Mouse (Mus musculus) midbrain, postnatal 0 days (tissue): Measurements from ENCODE around the gene Ngef. TPM values are rescaled to one million over a fixed set of nuclear protein-coding genes. Genes with fewer than 3 reads are reported as not detected.

ENCODE experiments used
- ATAC-seq: fragments of 200-750 bp; cut with Nextera tagmentation; 2 replicates; pipeline ENCODE4 v1.8.0; 2017; ENCODE audit warnings: moderate number of reproducible peaks, mild to moderate bottlenecking, moderate TSS enrichment, moderate library complexity; ENCODE audit not compliant: low FRiP score
- DNase-seq: peaks from one replicate; pipeline ENCODE4 v3.0.0-alpha.2; 2015; ENCODE audit warnings: low spot score
- H3K27ac ChIP-seq: fragments of 300-500 bp; sonication (generic); 2 replicates; pipeline ENCODE4 v1.5.1; 2014; ENCODE audit warnings: low read depth, mild to moderate bottlenecking, low read length, mixed read lengths
- H3K27me3 ChIP-seq: fragments of 300-500 bp; sonication (generic); 2 replicates; pipeline ENCODE4 v1.6.1; 2014; ENCODE audit warnings: low read length, control low read depth, mixed read lengths; ENCODE audit not compliant: insufficient read depth
- H3K36me3 ChIP-seq: fragments of 300-500 bp; sonication (generic); 2 replicates; pipeline ENCODE4 v1.6.1; 2014; ENCODE audit warnings: low read length, control low read depth, mixed read lengths; ENCODE audit not compliant: insufficient read depth
- H3K4me1 ChIP-seq: fragments of 300-500 bp; sonication (generic); 2 replicates; pipeline ENCODE4 v1.6.1; 2014; ENCODE audit warnings: mild to moderate bottlenecking, control low read depth, antibody characterized with exemption, low read length, mixed read lengths; ENCODE audit not compliant: insufficient read depth
- H3K4me2 ChIP-seq: fragments of 300-500 bp; sonication (generic); 2 replicates; pipeline ENCODE4 v1.6.1; 2014; ENCODE audit warnings: low read depth, mild to moderate bottlenecking, low read length, mixed read lengths; ENCODE audit not compliant: poor library complexity, severe bottlenecking
- H3K4me3 ChIP-seq: fragments of 300-500 bp; sonication (generic); 2 replicates; pipeline ENCODE4 v1.5.1; 2014; ENCODE audit warnings: low read depth, mild to moderate bottlenecking, low read length, moderate library complexity
- H3K9ac ChIP-seq: fragments of 300-500 bp; sonication (generic); replicated peaks from 2 replicates; pipeline ENCODE4 v1.6.1; 2014; ENCODE audit warnings: mild to moderate bottlenecking, low read length, moderate library complexity, mixed read lengths; ENCODE audit not compliant: poor library complexity, severe bottlenecking
- H3K9me3 ChIP-seq: fragments of 300-500 bp; sonication (generic); 2 replicates; pipeline ENCODE4 v1.6.1; 2016; ENCODE audit warnings: low read length, control low read depth
- CTCF ChIP-seq: IDR thresholded peaks from 2 replicates; pipeline ENCODE4 v1.5.1; 2016; ENCODE audit warnings: antibody characterized with exemption, mild to moderate bottlenecking
- WGBS: fragments of 180-500 bp; shearing (Covaris S2); extraction: QIAGEN DNeasy Blood & Tissue Kit; methylation state at CpG from one replicate; pipeline ENCODE4 v1.1.7; 2014; 5-methylcytosine and 5-hydroxymethylcytosine counted together
- polyA plus RNA-seq: library from polyadenylated mRNA; unstranded; fragments of >200 nt; fragmentation: Nextera tagmentation; extraction: Ambion mirVana; gene quantifications from 2 replicates; pipeline ENCODE4 v1.2.1, GENCODE M21; 2015
- total RNA-seq: library from RNA; depleted of rRNA; stranded (reverse); fragments of >200 nt; gene quantifications from 2 replicates; pipeline ENCODE4 v1.2.3, GENCODE M21; 2014; rRNA removed

Gene Ngef
- total RNA-seq: 51.4 and 55.4 TPM in 2 replicates
- 43.9 and 45.7 TPM in 2 replicates for polyA plus RNA-seq

GRCm38 (mm10) chr1:87573800-87574215 is at the start of gene Ngef:
TSS of gene Ngef (minus strand) at chr1:87573870.
- no peak within 1 kb of the TSS for H3K9ac ChIP-seq
- no peak for TF ChIP-seq CTCF
- ATAC-seq: no peak
- H3K4me3 ChIP-seq: no peak within 1 kb of the TSS
- no peaks in the 10 kb centered on the region for H3K9me3 ChIP-seq
- WGBS: 80% methylated on average over 6 of the region's 6 CpGs
- H3K27me3 ChIP-seq: no peaks in the 10 kb centered on the region
- peaks cover 4% of the 10 kb centered on the region; the same call in 1 of the 2 replicates for H3K4me1 ChIP-seq
- DNase-seq: no peak
- H3K4me2 ChIP-seq: no peak within 1 kb of the TSS
- H3K27ac ChIP-seq: no peak within 1 kb of the TSS; the same call in 1 of the 2 replicates
- H3K36me3 ChIP-seq: no peaks in the 10 kb centered on the region

- DNase-seq (peak; percentile 71), ATAC-seq (no peak)
- no peak for TF ChIP-seq CTCF
- no peak overlapping the region for H3K9ac ChIP-seq
- no peak overlapping the region for H3K4me3 ChIP-seq
- H3K4me1 ChIP-seq: no peaks in the 10 kb centered on the region
- no peaks in the 10 kb centered on the region for H3K27me3 ChIP-seq
- no peak overlapping the region for H3K27ac ChIP-seq
- no peaks in the 10 kb centered on the region for H3K36me3 ChIP-seq
- no peaks in the 10 kb centered on the region for H3K9me3 ChIP-seq
- no peak overlapping the region for H3K4me2 ChIP-seq
- 50% methylated on average over 3 of the region's 3 CpGs for WGBS
These were observed 48.2 kb upstream of the Ngef start for GRCm38 (mm10) chr1:87621858-87622279.

- 88% methylated on average over 9 of the region's 9 CpGs for WGBS
- Histone ChIP-seq H3K4me2 (peak overlapping the region; percentile 4; the same call in 1 of the 2 replicates), H3K4me1 (no peaks in the 10 kb centered on the region), H3K9me3 (no peaks in the 10 kb centered on the region), H3K27me3 (no peaks in the 10 kb centered on the region), H3K4me3 (no peak overlapping the region), H3K27ac (no peak overlapping the region), H3K9ac (no peak overlapping the region), H3K36me3 (no peaks in the 10 kb centered on the region)
- DNase-seq (no peak), ATAC-seq (no peak)
- no peak for TF ChIP-seq CTCF
These were observed 47.6 kb upstream of the Ngef start for GRCm38 (mm10) chr1:87621146-87621857.

- TF ChIP-seq CTCF: no peak
- H3K4me3 ChIP-seq: peak overlapping the region; percentile 5; the same call in 1 of the 2 replicates
- H3K4me2 ChIP-seq: 0 out of 2 replicates have a peak overlapping the region, but pooled peaks have one; percentile 9
These were observed 47.0 kb upstream of the Ngef start for GRCm38 (mm10) chr1:87620693-87621092.

GRCm38 (mm10) chr1:87620211-87620668 is 46.6 kb upstream of the Ngef start, which contains the start of gene Inpp5d:
TSS of gene Inpp5d (plus strand) at chr1:87620312.
- WGBS: 87% methylated on average over 12 of the region's 12 CpGs
- no peaks in the 10 kb centered on the region for H3K36me3 ChIP-seq
- no peak for ATAC-seq
- H3K4me3 ChIP-seq: peak within 1 kb of the TSS; percentile 5; the same call in 1 of the 2 replicates
- H3K4me1 ChIP-seq: no peaks in the 10 kb centered on the region
- no peak within 1 kb of the TSS for H3K27ac ChIP-seq
- no peaks in the 10 kb centered on the region for H3K9me3 ChIP-seq
- TF ChIP-seq CTCF: no peak
- H3K4me2 ChIP-seq: peak within 1 kb of the TSS; percentile 9; the same call in 1 of the 2 replicates
- DNase-seq: no peak
- H3K27me3 ChIP-seq: no peaks in the 10 kb centered on the region
- H3K9ac ChIP-seq: no peak within 1 kb of the TSS

More at GRCm38 (mm10) chr1:87620693-87621092, 47.0 kb upstream of the Ngef start:
- Histone ChIP-seq H3K4me1 (no peaks in the 10 kb centered on the region), H3K27ac (no peak overlapping the region), H3K9me3 (no peaks in the 10 kb centered on the region), H3K9ac (no peak overlapping the region), H3K36me3 (no peaks in the 10 kb centered on the region), H3K27me3 (no peaks in the 10 kb centered on the region)
- WGBS: 84% methylated on average over 6 of the region's 6 CpGs
- DNase-seq (no peak), ATAC-seq (no peak)
